Mouse (Mus musculus): Measurements from ENCODE around the gene Clcn3. TPM values are rescaled to one million over a fixed set of nuclear protein-coding genes. Genes with fewer than 3 reads are reported as not detected.
"Not testable (repeated sequence)": the region's sequence is repeated elsewhere in the genome, so short reads cannot be mapped to it uniquely, and the experiment has no call there.

Clcn3 gene
- 10 to 100 TPM; 32.0 to 33.6 TPM for total RNA-seq (2021)

GRCm38 (mm10) chr8:60982701-60983687, at the start of gene Clcn3:
Gene Clcn3, minus strand, starts transcription at chr8:60983300.
- peak; percentile 98 for DNase-seq

- no peak for DNase-seq
Measured at GRCm38 (mm10) chr8:60996468-60996867, 13.4 kb upstream of the Clcn3 start.

- DNase-seq: no peak
Measured at GRCm38 (mm10) chr8:60993639-60993986, 10.5 kb upstream of the Clcn3 start.

DNA sequence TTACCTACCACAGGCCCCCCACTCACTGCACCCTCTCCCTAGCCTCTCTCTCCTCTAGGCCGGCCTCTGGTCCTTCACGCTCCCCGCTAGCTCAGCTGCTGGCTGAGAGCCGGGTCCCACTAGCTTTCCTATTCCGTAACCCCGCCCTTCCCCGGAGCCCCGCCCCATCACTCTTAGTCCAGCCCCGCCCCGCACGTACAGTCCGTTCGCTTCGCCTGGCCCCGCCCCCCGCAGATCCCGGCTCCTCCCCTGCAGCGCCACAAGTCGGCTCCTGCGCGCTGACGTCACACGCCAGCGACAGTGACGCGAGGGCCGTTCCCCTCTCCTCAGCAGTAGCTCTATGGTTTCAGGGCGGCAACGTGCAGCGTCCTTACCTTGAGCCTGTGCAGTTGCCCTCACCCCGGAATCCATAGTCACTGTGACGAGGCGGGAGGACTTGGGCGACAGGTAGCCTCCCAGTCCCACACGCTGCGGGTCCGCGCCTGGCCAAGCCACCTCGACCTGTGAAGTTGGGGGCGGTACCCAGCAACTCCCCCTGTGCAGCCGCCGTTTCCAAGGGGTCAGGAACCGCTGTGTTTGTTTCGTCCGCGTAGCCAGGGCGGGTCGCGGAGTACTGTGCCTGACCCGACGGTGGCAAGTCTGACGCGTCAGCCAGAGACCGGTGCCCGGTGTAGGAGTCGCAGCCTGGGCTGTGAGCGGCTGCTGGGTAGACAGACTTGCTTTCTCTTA, 10.0 kb upstream of the Clcn3 start, which contains the start of gene Nek1:
TSS of gene Nek1 (plus strand) at position 286 of the 729 bp plus-strand sequence.
- peak; percentile 99 for DNase-seq

DNA sequence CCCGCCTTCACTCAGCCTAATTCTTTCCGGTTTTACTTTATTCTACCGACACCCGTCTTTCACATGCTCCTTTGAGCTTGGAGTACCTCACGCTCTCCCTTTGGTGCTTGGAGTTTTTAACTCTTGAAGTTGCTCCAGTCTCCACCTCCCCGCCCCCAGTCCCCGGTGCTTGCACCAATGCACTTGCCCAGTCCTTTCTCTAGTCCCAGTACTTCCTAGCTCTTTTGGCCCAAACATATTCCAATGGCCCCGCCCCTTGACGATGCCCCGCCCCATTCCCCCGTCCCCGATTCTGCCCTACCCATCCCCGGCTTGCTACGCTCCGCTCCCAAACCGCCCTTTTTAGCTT, 9.4 kb upstream of the Clcn3 start:
- DNase-seq: peak; percentile 83

DNA sequence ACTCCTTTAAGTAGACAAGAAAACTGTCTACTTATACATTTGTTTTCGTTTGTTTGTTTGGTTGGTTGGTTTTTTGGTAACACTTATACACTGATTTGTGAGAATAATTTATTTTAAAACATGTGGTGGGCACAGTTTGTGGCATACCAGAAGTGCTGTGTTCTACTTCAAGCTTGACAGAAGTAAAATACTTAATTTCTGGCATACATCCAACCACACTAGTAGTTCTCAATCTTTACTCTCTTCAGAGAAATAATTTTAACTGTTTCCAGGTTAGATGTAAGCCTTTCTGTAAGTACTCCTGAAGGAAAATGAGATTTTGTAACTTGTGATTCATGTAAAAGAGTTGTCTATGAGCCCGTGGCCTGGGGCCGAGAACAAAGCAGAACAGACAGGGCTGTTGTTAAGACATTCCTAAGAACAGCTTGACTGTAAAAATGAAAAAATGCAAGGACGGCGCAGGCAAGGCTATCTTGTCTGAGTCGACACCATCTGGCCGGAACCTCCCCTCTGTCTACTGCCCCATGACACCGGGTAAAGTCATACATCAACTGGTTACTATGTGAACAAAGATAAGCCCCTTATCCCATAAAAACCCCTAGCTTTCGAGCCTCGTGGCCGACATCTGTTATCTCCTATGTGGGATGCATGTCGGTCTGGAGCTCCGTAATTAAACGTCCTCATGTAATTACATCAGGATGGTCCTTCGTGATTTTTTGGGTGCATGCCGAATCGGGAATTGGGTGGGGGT, 1.3 kb upstream of the Clcn3 start:
- DNase-seq: not testable (repeated sequence)

DNA sequence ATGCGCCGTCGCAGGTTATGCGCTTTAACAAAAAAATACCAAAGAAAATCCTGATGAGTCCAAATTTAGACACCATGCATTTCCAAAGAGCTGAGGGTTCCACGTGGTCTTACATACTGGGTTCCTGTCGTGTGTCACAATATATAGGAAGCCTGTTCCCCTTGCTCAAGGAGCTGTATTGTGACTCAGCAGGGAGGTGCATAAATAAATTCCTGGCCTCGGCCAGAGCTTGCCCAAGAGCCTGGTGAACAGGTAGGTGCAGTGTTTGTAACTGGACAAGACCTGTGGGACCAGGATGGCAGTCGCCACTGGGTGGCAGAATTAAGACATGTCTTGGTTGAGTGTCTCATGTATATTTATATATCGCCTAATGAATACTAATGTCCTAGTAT, 584 bp upstream of the Clcn3 start:
- DNase-seq: peak; percentile 65

- no peak for DNase-seq
Measured at GRCm38 (mm10) chr8:60981388-60981787, 1.7 kb downstream of the Clcn3 start.

DNA sequence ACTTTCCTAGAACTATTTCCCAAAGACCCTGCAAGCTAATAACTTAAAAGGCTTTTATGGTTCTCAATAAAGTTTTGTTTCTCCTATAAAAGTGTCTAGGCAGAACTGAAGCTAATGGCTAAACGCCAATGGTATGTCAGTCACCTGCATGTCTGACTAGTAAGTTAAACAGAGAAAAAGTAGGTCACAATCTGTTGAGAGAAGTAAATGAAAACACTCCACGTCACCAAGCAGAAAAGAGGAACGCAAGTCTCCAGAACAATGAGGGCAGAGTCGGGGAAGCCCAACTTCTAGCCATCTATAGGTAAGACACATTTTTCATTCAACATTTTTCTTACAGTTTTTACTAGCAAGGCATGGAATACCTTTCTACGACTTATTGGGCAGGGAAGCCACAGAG, 4.6 kb downstream of the Clcn3 start:
- DNase-seq: no peak

DNA sequence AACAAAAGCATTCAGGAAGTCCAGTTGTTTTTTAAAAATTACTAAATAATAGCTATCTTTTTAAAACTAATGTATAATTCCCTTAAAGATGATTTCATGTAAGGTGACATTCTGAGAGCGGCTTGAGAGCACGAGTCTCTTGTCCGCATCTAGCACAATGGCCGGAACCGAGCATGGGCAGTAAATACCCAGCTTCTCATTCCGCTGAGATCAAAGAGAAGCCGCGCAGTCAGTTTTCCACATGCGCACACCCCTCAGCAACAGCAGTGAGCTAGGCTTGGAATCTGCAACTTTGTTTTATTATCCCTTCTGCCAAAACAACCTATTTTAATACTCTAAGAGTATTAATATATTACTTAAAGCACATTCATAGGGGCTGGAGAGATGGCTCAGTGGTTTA, 6.3 kb downstream of the Clcn3 start:
- DNase-seq: no peak

GRCm38 (mm10) chr8:60974837-60975236, 8.3 kb downstream of the Clcn3 start:
- no peak for DNase-seq

- DNase-seq: no peak
Measured at GRCm38 (mm10) chr8:60973448-60973847, 9.7 kb downstream of the Clcn3 start.

- peak; percentile 70 for DNase-seq
Measured at GRCm38 (mm10) chr8:60971808-60972207, 11.3 kb downstream of the Clcn3 start.

- no peak for DNase-seq
Measured at GRCm38 (mm10) chr8:60969091-60969490, 14.0 kb downstream of the Clcn3 start.

DNA sequence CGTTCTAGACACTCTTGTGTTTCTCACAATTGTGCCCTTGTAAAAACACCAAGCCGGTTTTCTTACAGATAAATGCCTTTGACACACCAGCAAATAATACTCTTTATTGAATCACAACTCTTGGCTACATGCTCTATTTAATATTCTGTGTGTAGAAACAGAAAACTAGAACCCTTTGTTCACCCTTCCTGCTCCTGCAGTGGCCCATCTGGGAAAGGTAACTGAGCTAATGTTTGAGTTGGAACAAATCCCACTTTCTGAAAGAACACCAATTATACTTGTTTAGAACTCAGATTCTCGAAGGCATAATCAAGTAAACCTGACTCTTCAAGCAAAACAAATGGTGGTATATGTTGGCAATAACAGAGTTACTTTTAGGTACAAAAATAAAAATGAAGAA, 17.4 kb downstream of the Clcn3 start:
- no peak for DNase-seq

GRCm38 (mm10) chr8:60965306-60965705, 17.8 kb downstream of the Clcn3 start:
- DNase-seq: no peak

GRCm38 (mm10) chr8:60964518-60964917, 18.6 kb downstream of the Clcn3 start:
- no peak for DNase-seq

- no peak for DNase-seq
Measured at GRCm38 (mm10) chr8:60963931-60964330, 19.2 kb downstream of the Clcn3 start.

GRCm38 (mm10) chr8:60962763-60963162, 20.3 kb downstream of the Clcn3 start:
- DNase-seq: no peak

DNA sequence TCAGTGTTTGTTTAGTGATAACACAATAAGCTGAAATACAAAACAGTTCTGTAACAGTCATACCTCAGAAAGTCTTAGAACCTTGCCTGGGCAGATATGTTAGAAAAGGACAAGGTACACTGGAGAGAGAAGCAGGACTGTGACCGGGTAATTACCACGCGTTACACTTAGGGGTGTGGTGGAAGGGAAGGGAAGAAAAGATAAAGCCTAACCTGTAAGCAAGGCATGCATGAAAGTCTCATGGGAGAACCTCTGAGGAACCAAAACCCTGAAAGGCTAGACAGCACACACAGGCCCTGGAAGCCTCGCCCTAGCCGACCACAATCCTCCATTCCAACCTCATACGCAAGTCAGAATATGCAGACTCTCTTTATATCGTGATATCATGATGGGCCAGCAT, 26.3 kb downstream of the Clcn3 start:
- no peak for DNase-seq

DNA sequence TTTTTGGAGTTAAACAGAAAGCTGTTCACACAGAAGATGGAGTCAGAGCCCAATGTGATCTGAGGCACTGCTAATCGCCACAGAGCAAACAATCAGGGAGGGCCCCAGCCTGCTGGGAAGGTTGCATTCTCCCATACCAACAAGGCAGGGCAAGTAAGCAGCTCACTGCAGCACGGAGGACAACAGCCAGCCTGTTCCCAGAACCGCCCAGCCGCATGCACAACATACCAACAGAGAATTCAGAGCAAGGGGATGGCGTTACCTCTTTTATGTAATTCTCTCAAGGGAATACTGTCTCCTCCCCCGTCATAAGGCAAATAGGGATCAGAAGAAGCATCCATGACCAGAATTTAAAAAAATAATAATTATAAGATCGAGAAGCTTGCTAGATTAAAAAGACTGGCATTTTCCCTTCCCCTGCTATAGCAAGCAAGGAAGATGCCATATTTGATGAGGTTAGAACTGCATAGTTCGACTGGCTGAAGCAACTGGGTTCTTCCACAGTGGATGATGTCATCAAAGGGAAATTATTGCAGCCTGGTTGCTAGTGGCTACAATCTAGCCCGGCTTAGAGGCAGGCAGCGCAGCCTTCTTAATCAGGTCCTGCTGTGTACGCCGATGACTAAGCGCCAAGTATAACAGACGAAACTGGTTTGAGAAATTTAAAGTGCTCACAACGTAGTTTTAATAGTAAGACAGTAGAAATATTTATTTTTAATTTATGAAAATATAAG, 28.7 kb downstream of the Clcn3 start:
- peak; percentile 77 for DNase-seq

- DNase-seq: no peak
Measured at GRCm38 (mm10) chr8:60952803-60953202, 30.3 kb downstream of the Clcn3 start.
